Mouse (Mus musculus) lung, embryonic 16.5 days (tissue): ENCODE data around the gene Memo1. TPM values are rescaled to one million over a fixed set of nuclear protein-coding genes. Genes with fewer than 3 reads are reported as not detected.
"Not testable (repeated sequence)": the region's sequence is repeated elsewhere in the genome, so short reads cannot be mapped to it uniquely, and the experiment has no call there.

Experiments used
- ATAC-seq: fragments of 200-750 bp; cut with Nextera tagmentation; 2 replicates; pipeline ENCODE4 v1.8.0; 2017; ENCODE audit warnings: low read depth, mild to moderate bottlenecking, moderate library complexity
- H3K27ac ChIP-seq: fragments of 300-500 bp; sonication (generic); 2 replicates; pipeline ENCODE4 v1.5.1; 2014; ENCODE audit warnings: mild to moderate bottlenecking, control low read depth, low read length
- H3K27me3 ChIP-seq: fragments of 300-500 bp; sonication (generic); 2 replicates; pipeline ENCODE4 v1.6.1; 2014; ENCODE audit warnings: low read depth, low read length, mixed read lengths; ENCODE audit not compliant: control insufficient read depth, insufficient read depth
- H3K36me3 ChIP-seq: fragments of 300-500 bp; sonication (generic); 2 replicates; pipeline ENCODE4 v1.6.1; 2014; ENCODE audit warnings: low read length; ENCODE audit not compliant: control insufficient read depth, insufficient read depth
- H3K4me1 ChIP-seq: fragments of 300-500 bp; sonication (generic); replicated peaks from 2 replicates; pipeline ENCODE4 v1.6.1; 2014; ENCODE audit warnings: low read length, mixed read lengths; ENCODE audit not compliant: control insufficient read depth, insufficient read depth
- H3K4me2 ChIP-seq: fragments of 300-500 bp; sonication (generic); 2 replicates; pipeline ENCODE4 v1.6.1; 2014; ENCODE audit warnings: low read depth, low read length, control low read depth
- H3K4me3 ChIP-seq: fragments of 300-500 bp; sonication (generic); 2 replicates; pipeline ENCODE4 v1.5.1; 2014; ENCODE audit warnings: mild to moderate bottlenecking, low read length, control low read depth
- H3K9ac ChIP-seq: fragments of 300-500 bp; sonication (generic); 2 replicates; pipeline ENCODE4 v1.6.1; 2014; ENCODE audit warnings: low read length, control low read depth
- H3K9me3 ChIP-seq: fragments of 300-500 bp; sonication (generic); 2 replicates; pipeline ENCODE4 v1.6.1; 2016; ENCODE audit warnings: low read length; ENCODE audit not compliant: control insufficient read depth
- WGBS: fragments of 180-500 bp; shearing (Covaris S2); extraction: QIAGEN DNeasy Blood & Tissue Kit; methylation state at CpG from one replicate; pipeline ENCODE4 v1.1.7; 2014; 5-methylcytosine and 5-hydroxymethylcytosine counted together
- polyA plus RNA-seq: library from polyadenylated mRNA; unstranded; fragments of >200 nt; fragmentation: Nextera tagmentation; extraction: Ambion mirVana; gene quantifications from 2 replicates; pipeline ENCODE4 v1.2.1, GENCODE M21; 2015

Gene Memo1
- polyA plus RNA-seq, 1 experiment from 2014 or later: 85.1 TPM

GRCm38 (mm10) chr17:74322400-74323054 is 27.2 kb upstream of the Memo1 start:
- no peak overlapping the region for H3K4me2 ChIP-seq
- no peak overlapping the region for H3K27ac ChIP-seq
- no peaks in the 10 kb centered on the region for H3K9me3 ChIP-seq
- 47% methylated on average over 5 of the region's 5 CpGs for WGBS
- ATAC-seq: no peak
- H3K9ac ChIP-seq: no peak overlapping the region
- H3K4me1 ChIP-seq: no peaks in the 10 kb centered on the region
- no peak overlapping the region for H3K4me3 ChIP-seq
- H3K27me3 ChIP-seq: no peaks in the 10 kb centered on the region
- no peaks in the 10 kb centered on the region for H3K36me3 ChIP-seq

- Histone ChIP-seq H3K4me3 (no peak overlapping the region), H3K27me3 (no peaks in the 10 kb centered on the region), H3K4me1 (peaks cover 12% of the 10 kb centered on the region), H3K4me2 (no peak overlapping the region), H3K9me3 (no peaks in the 10 kb centered on the region), H3K27ac (no peak overlapping the region), H3K9ac (no peak overlapping the region), H3K36me3 (no peaks in the 10 kb centered on the region)
- no peak for ATAC-seq
- WGBS: 87% methylated on average over 6 of the region's 6 CpGs
These were observed 23.4 kb upstream of the Memo1 start for GRCm38 (mm10) chr17:74318721-74319120.

GRCm38 (mm10) chr17:74316309-74316863 is 21.1 kb upstream of the Memo1 start:
- no peaks in the 10 kb centered on the region for H3K9me3 ChIP-seq
- H3K9ac ChIP-seq: peak overlapping the region; percentile 89
- no peaks in the 10 kb centered on the region for H3K27me3 ChIP-seq
- no peaks in the 10 kb centered on the region for H3K36me3 ChIP-seq
- peaks cover 12% of the 10 kb centered on the region for H3K4me1 ChIP-seq
- H3K4me2 ChIP-seq: peak overlapping the region; percentile 84
- ATAC-seq: peak; percentile 97
- WGBS: 0% methylated on average over 36 of the region's 48 CpGs
- peak overlapping the region; percentile 91 for H3K27ac ChIP-seq
- peak overlapping the region; percentile 90 for H3K4me3 ChIP-seq

GRCm38 (mm10) chr17:74315445-74316308 is 20.4 kb upstream of the Memo1 start:
- no peaks in the 10 kb centered on the region for H3K9me3 ChIP-seq
- under 1% methylated on average over 45 of the region's 45 CpGs for WGBS
- H3K4me1 ChIP-seq: peaks cover 12% of the 10 kb centered on the region
- H3K27ac ChIP-seq: peak overlapping the region; percentile 91
- peak; percentile 88 for ATAC-seq
- no peaks in the 10 kb centered on the region for H3K36me3 ChIP-seq
- peak overlapping the region; percentile 84 for H3K4me2 ChIP-seq
- no peaks in the 10 kb centered on the region for H3K27me3 ChIP-seq
- H3K9ac ChIP-seq: peak overlapping the region; percentile 89
- H3K4me3 ChIP-seq: peak overlapping the region; percentile 90

- H3K4me2 ChIP-seq: no peak overlapping the region
- H3K36me3 ChIP-seq: peaks cover 31% of the 10 kb centered on the region
- H3K9me3 ChIP-seq: no peaks in the 10 kb centered on the region
- no peaks in the 10 kb centered on the region for H3K4me1 ChIP-seq
- no peak overlapping the region for H3K9ac ChIP-seq
- ATAC-seq: no peak
- 90% methylated on average over 1 of the region's 1 CpGs for WGBS
- no peak overlapping the region for H3K27ac ChIP-seq
- H3K4me3 ChIP-seq: no peak overlapping the region
- no peaks in the 10 kb centered on the region for H3K27me3 ChIP-seq
These were observed 10.7 kb upstream of the Memo1 start for GRCm38 (mm10) chr17:74306021-74306420.

- Histone ChIP-seq H3K9ac (no peak overlapping the region), H3K9me3 (no peaks in the 10 kb centered on the region), H3K4me3 (no peak overlapping the region), H3K4me1 (no peaks in the 10 kb centered on the region), H3K27ac (no peak overlapping the region), H3K4me2 (no peak overlapping the region), H3K36me3 (peaks cover 31% of the 10 kb centered on the region), H3K27me3 (no peaks in the 10 kb centered on the region)
- 86% methylated on average over 4 of the region's 4 CpGs for WGBS
- ATAC-seq: no peak
These were observed 10.3 kb upstream of the Memo1 start for GRCm38 (mm10) chr17:74305616-74306015.

- peaks cover 35% of the 10 kb centered on the region for H3K36me3 ChIP-seq
- no peak overlapping the region for H3K27ac ChIP-seq
- no peak overlapping the region for H3K4me2 ChIP-seq
- no peaks in the 10 kb centered on the region for H3K27me3 ChIP-seq
- no peak overlapping the region for H3K9ac ChIP-seq
- 89% methylated on average over 4 of the region's 4 CpGs for WGBS
- H3K9me3 ChIP-seq: no peaks in the 10 kb centered on the region
- ATAC-seq: no peak
- H3K4me1 ChIP-seq: no peaks in the 10 kb centered on the region
- no peak overlapping the region for H3K4me3 ChIP-seq
These were observed 8.7 kb upstream of the Memo1 start for GRCm38 (mm10) chr17:74304060-74304459.

- ATAC-seq: no peak
- H3K27ac ChIP-seq: no peak overlapping the region
- WGBS: 88% methylated on average over 5 of the region's 5 CpGs
- no peaks in the 10 kb centered on the region for H3K9me3 ChIP-seq
- H3K4me2 ChIP-seq: no peak overlapping the region
- H3K36me3 ChIP-seq: peaks cover 20% of the 10 kb centered on the region
- H3K27me3 ChIP-seq: no peaks in the 10 kb centered on the region
- 0 out of 2 replicates have a peak, but pooled peaks cover 2% of the 10 kb centered on the region for H3K4me1 ChIP-seq
- H3K4me3 ChIP-seq: no peak overlapping the region
- no peak overlapping the region for H3K9ac ChIP-seq
These were observed 4.8 kb upstream of the Memo1 start for GRCm38 (mm10) chr17:74300089-74300488.

GRCm38 (mm10) chr17:74296991-74297390 is 1.7 kb upstream of the Memo1 start:
- not testable (repeated sequence) for H3K27me3 ChIP-seq, H3K9ac ChIP-seq, H3K9me3 ChIP-seq, ATAC-seq, H3K4me3 ChIP-seq, H3K27ac ChIP-seq, H3K4me2 ChIP-seq
- 90% methylated on average over 5 of the region's 5 CpGs for WGBS
- H3K4me1 ChIP-seq: peaks cover 11% of the 10 kb centered on the region
- H3K36me3 ChIP-seq: peaks cover 17% of the 10 kb centered on the region
